Mouse (Mus musculus) heart, embryonic 11.5 days (tissue): ENCODE results near the gene Vps8. TPM values are rescaled to one million over a fixed set of nuclear protein-coding genes. Genes with fewer than 3 reads are reported as not detected.
A peak's percentile ranks its signal among the peaks of the same experiment; 100 is the strongest.

Source experiments
- ATAC-seq: fragments of 200-750 bp; cut with Nextera tagmentation; replicated peaks from 2 replicates; pipeline ENCODE4 v1.8.0; 2017; ENCODE audit warnings: moderate library complexity; ENCODE audit not compliant: insufficient number of reproducible peaks, low FRiP score, low TSS enrichment
- H3K27ac ChIP-seq: fragments of 300-500 bp; sonication (generic); 2 replicates; pipeline ENCODE4 v1.5.1; 2014; ENCODE audit warnings: mild to moderate bottlenecking, low read depth, low read length
- H3K27me3 ChIP-seq: fragments of 300-500 bp; sonication (generic); 2 replicates; pipeline ENCODE4 v1.6.1; 2014; ENCODE audit warnings: mild to moderate bottlenecking, low read length, mixed read lengths; ENCODE audit not compliant: control insufficient read depth, insufficient read depth
- H3K36me3 ChIP-seq: fragments of 300-500 bp; sonication (generic); 2 replicates; pipeline ENCODE4 v1.6.1; 2014; ENCODE audit warnings: mild to moderate bottlenecking, low read length, moderate library complexity, mixed read lengths; ENCODE audit not compliant: control insufficient read depth, insufficient read depth
- H3K4me1 ChIP-seq: fragments of 300-500 bp; sonication (generic); 2 replicates; pipeline ENCODE4 v1.6.1; 2014; ENCODE audit warnings: low read length; ENCODE audit not compliant: control insufficient read depth, insufficient read depth
- H3K4me2 ChIP-seq: fragments of 300-500 bp; sonication (generic); 2 replicates; pipeline ENCODE4 v1.6.1; 2014; ENCODE audit warnings: mild to moderate bottlenecking, moderate library complexity
- H3K4me3 ChIP-seq: fragments of 300-500 bp; sonication (generic); 2 replicates; pipeline ENCODE4 v1.5.1; 2014; ENCODE audit warnings: low read depth, low read length
- H3K9ac ChIP-seq: fragments of 300-500 bp; sonication (generic); 2 replicates; pipeline ENCODE4 v1.6.1; 2014; ENCODE audit warnings: mild to moderate bottlenecking, low read depth, low read length, moderate library complexity
- H3K9me3 ChIP-seq: fragments of 300-500 bp; sonication (generic); replicated peaks from 2 replicates; pipeline ENCODE4 v1.6.1; 2016; ENCODE audit warnings: low read length; ENCODE audit not compliant: control insufficient read depth
- WGBS: fragments of 180-500 bp; shearing (Covaris S2); extraction: QIAGEN DNeasy Blood & Tissue Kit; methylation state at CpG from one replicate; pipeline ENCODE4 v1.1.7; 2014; ENCODE audit not compliant: insufficient replicate concordance; 5-methylcytosine and 5-hydroxymethylcytosine counted together
- polyA plus RNA-seq: library from polyadenylated mRNA; unstranded; fragments of >200 nt; fragmentation: Nextera tagmentation; extraction: Ambion mirVana; gene quantifications from 2 replicates; pipeline ENCODE4 v1.2.1, GENCODE M21; 2014

The Vps8 gene
- polyA plus RNA-seq, 1 experiment from 2014 or later = 22.5 TPM

- no peaks in the 10 kb centered on the region for H3K9me3 ChIP-seq
- no peak overlapping the region for H3K4me3 ChIP-seq
- no peaks in the 10 kb centered on the region for H3K36me3 ChIP-seq
- H3K27ac ChIP-seq = no peak overlapping the region
- peaks cover 7% of the 10 kb centered on the region for H3K4me1 ChIP-seq
- no peak for ATAC-seq
- H3K4me2 ChIP-seq = no peak overlapping the region
- no peak overlapping the region for H3K9ac ChIP-seq
- no peaks in the 10 kb centered on the region for H3K27me3 ChIP-seq
Observed at GRCm38 (mm10) chr16:21441012-21441411, 18.1 kb downstream of the Vps8 start.

DNA sequence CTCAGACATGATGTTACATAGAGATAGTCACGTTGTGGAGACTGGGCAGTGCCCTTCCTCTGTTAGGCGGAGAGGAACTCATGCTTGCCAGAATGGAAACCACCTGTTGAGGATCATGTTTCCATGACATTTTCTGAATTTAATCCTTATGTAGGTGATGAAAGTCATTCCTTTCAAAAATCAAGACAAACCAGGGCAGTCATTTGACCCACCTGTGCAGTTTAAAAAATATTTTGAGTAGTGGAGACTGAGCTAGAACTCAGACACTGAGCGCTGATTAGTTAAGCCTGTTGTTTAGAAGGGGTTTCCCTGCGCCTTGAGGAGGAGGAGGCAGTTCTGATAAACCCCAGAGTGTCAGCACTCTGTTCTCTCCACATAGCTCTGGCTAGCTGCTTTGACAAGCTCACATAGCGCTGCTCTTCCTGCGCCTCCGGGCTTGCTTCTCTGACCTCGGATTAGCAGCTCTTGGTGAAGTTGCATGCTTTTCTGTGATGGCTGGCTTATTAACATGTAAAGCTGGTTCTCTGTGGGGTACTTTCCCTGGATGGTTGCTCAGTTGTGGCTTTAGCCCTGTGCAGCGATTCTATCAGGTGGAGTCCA, 22.2 kb downstream of the Vps8 start:
- H3K9me3 ChIP-seq = no peaks in the 10 kb centered on the region
- no peaks in the 10 kb centered on the region for H3K36me3 ChIP-seq
- H3K4me3 ChIP-seq = no peak overlapping the region
- no peak overlapping the region for H3K4me2 ChIP-seq
- H3K9ac ChIP-seq = no peak overlapping the region
- ATAC-seq = no peak
- no peaks in the 10 kb centered on the region for H3K27me3 ChIP-seq
- H3K4me1 ChIP-seq = peaks cover 28% of the 10 kb centered on the region
- H3K27ac ChIP-seq = no peak overlapping the region
- WGBS = 30% methylated on average over 9 of the region's 9 CpGs

- ATAC-seq = no peak
- no peak overlapping the region; the same call in 1 of the 2 replicates for H3K4me2 ChIP-seq
- no peaks in the 10 kb centered on the region for H3K27me3 ChIP-seq
- H3K4me1 ChIP-seq = peaks cover 42% of the 10 kb centered on the region
- H3K36me3 ChIP-seq = no peaks in the 10 kb centered on the region
- WGBS = 53% methylated on average over 5 of the region's 5 CpGs
- no peaks in the 10 kb centered on the region for H3K9me3 ChIP-seq
- no peak overlapping the region for H3K4me3 ChIP-seq
- peak overlapping the region; percentile 50; the same call in 1 of the 2 replicates for H3K27ac ChIP-seq
- H3K9ac ChIP-seq = no peak overlapping the region
Observed at GRCm38 (mm10) chr16:21447447-21447846, 24.5 kb downstream of the Vps8 start.

DNA sequence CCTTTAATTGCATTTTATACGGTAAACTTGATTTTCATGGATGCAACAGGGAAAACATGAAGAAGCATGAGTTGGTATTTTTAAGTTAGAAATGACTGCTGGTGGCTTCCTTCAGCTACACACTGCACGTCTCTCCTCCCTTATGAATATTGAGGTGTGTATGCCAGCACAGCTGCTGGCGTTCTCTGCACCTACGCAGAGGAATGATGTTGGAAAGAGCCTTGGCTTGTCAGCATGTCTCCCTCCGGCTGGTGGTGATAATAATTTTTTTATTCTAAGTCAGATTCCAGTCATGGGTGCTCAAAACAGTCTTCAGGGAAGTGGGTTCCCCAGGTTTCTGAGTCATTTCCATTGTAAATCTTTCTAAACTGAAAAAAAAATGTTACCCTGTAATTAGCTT, 25.5 kb downstream of the Vps8 start:
- peaks cover 42% of the 10 kb centered on the region for H3K4me1 ChIP-seq

DNA sequence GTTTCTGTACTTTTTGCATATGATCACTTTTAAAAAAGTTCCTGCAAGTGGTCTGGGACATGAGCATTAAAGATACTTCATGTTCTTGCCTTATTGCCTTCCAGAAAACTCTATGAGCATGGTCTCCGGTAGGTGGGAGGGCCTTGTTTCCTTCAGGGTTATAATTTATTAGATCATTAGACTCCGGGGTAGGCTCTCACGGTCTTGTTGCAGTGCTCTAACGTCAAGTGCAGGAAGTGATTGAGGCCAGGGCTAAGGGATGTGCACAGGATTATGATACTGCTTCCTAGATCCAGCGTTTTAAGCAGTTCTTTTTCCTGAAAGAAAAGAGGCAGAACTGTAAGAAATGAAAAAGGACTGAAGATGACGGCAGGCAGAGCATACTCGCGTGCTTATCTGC, 27.0 kb downstream of the Vps8 start:
- H3K9ac ChIP-seq = no peak overlapping the region
- peaks cover 40% of the 10 kb centered on the region for H3K4me1 ChIP-seq
- H3K4me2 ChIP-seq = peak overlapping the region; percentile 35
- H3K4me3 ChIP-seq = no peak overlapping the region
- H3K9me3 ChIP-seq = no peaks in the 10 kb centered on the region
- H3K36me3 ChIP-seq = no peaks in the 10 kb centered on the region
- WGBS = 48% methylated on average over 8 of the region's 8 CpGs
- H3K27ac ChIP-seq = no peak overlapping the region
- no peaks in the 10 kb centered on the region for H3K27me3 ChIP-seq
- ATAC-seq = no peak

More for the DNA sequence above, 25.5 kb downstream of the Vps8 start:
- Histone ChIP-seq H3K4me2 (no peak overlapping the region), H3K9ac (no peak overlapping the region), H3K27me3 (no peaks in the 10 kb centered on the region), H3K27ac (no peak overlapping the region), H3K4me3 (no peak overlapping the region), H3K36me3 (no peaks in the 10 kb centered on the region), H3K9me3 (no peaks in the 10 kb centered on the region)
- ATAC-seq = no peak
- 76% methylated on average over 5 of the region's 5 CpGs for WGBS

DNA sequence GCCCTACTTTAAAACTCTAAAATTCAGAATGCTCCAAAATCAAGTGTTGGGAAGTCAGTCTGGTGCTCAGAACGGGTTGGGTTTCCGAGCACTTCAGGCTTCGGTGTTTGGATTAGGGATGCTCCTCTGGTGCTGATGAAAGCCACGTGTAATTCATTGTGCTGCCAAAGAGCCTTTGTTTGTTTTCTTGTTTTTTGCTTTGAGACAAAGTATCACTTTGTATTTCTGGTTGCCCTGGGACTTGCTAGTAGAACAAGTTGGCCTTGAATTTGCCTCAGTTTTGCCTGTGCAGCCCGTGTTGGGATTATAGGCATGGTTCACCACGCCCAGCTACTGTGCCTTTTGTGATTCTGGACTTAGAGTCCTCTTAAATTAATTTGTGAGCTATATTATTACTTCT, 29.7 kb downstream of the Vps8 start:
- Histone ChIP-seq H3K4me2 (no peak overlapping the region), H3K4me1 (peaks cover 22% of the 10 kb centered on the region), H3K9ac (no peak overlapping the region), H3K27ac (no peak overlapping the region), H3K27me3 (no peaks in the 10 kb centered on the region), H3K4me3 (no peak overlapping the region), H3K9me3 (no peaks in the 10 kb centered on the region), H3K36me3 (no peaks in the 10 kb centered on the region)
- no peak for ATAC-seq
- 83% methylated on average over 6 of the region's 6 CpGs for WGBS

DNA sequence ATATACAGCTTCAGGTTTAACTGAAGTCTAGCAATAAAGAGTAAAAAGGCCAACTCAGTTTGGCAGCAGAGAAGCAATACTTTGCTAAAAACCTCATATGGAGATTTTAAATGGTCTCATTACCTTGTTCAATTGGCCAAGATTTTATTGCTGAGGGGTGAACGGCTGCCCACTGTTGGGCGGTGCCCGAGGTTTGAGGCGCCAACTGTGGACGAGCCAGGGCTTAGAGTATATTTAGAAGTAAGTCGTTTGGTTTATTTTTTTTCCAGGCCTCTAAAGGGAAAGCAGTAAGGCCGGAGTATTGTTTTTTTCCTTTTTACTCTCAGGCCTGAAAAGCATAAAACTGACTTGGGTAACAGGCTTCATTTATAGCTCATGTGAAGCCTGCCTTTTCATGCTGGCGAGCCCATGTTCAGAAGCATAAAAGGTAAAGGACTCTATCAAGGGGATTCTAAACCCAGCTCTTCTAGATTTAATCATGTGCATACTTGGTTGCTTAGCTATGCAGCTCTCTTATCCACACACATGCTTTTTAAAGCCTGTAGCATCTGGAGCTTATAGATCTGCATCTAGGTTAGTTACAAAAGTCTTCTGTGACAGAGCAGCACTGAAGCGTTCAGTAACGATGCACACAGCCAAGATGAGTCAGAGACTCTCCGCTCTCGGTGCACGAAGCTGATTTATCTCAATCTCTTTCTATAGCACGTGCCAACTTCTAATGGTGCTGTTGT, 34.9 kb downstream of the Vps8 start:
- Histone ChIP-seq H3K4me2 (no peak overlapping the region), H3K9ac (no peak overlapping the region), H3K27me3 (no peaks in the 10 kb centered on the region), H3K36me3 (no peaks in the 10 kb centered on the region), H3K4me1 (no peaks in the 10 kb centered on the region), H3K4me3 (no peak overlapping the region), H3K27ac (no peak overlapping the region), H3K9me3 (no peaks in the 10 kb centered on the region)
- WGBS = 83% methylated on average over 14 of the region's 14 CpGs
- no peak for ATAC-seq

DNA sequence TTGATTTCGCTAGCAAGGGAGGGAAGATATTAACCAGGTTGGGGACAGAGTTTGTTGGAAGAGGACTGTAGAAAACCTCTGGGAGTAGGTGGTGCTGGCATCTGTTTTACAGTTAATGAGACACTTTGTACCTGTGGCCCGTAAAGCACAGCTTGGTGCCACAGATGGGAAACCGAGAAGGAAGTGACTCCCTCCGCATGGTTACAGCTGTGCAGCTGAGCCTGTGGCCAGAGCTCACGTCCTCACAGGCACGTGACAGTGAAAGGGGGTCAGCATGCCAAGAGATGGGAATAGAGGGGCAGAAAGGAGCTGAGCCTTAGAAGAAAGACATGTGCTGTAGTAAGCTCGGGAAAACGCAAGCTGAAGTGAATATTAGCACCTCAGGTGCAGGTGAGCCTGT, 43.0 kb downstream of the Vps8 start:
- Histone ChIP-seq H3K9ac (no peak overlapping the region), H3K4me2 (no peak overlapping the region), H3K36me3 (peaks cover 13% of the 10 kb centered on the region), H3K27me3 (no peaks in the 10 kb centered on the region), H3K9me3 (no peaks in the 10 kb centered on the region; the same call in 1 of the 2 replicates), H3K4me3 (no peak overlapping the region), H3K4me1 (no peaks in the 10 kb centered on the region), H3K27ac (no peak overlapping the region)
- 71% methylated on average over 8 of the region's 8 CpGs for WGBS
- ATAC-seq = no peak

DNA sequence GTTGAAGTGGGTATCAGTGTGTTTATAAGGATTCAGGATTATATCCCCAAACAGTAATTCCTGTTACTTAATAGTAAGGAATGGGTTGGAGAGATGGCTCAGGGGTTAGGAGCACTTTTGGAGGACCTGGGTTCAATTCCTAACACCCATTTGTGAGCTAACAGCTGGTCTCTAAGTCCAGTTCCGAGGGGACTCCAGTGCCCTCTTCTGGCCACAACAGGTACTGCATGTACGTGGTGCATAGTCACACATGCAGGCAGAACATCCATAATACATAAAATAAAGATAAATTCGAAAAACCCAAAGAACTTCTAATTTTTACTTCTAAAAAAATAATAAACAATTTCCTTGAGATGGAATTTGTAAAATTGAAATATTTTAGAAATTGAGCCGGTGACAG, 47.5 kb downstream of the Vps8 start:
- Histone ChIP-seq H3K27ac (no peak overlapping the region), H3K27me3 (no peaks in the 10 kb centered on the region), H3K9me3 (no peaks in the 10 kb centered on the region; the same call in 1 of the 2 replicates), H3K4me3 (no peak overlapping the region), H3K4me1 (no peaks in the 10 kb centered on the region), H3K9ac (no peak overlapping the region), H3K4me2 (no peak overlapping the region), H3K36me3 (peaks cover 20% of the 10 kb centered on the region)
- no peak for ATAC-seq
- 83% methylated on average over 4 of the region's 4 CpGs for WGBS
